Mouse (Mus musculus) effector memory CD4-positive, alpha-beta T cell, adult 7 months (primary cell): ENCODE data around the gene Gm4302. TPM values are rescaled to one million over a fixed set of nuclear protein-coding genes. Genes with fewer than 3 reads are reported as not detected.

ENCODE experiments used
- polyA plus RNA-seq: library from polyadenylated mRNA; unstranded; fragments of 100-300 nt; shearing (Covaris generic); gene quantifications from one replicate; pipeline ENCODE4 v1.2.1, GENCODE M21; 2017

Gene Gm4302
- polyA plus RNA-seq: 0.61 TPM

DNA sequence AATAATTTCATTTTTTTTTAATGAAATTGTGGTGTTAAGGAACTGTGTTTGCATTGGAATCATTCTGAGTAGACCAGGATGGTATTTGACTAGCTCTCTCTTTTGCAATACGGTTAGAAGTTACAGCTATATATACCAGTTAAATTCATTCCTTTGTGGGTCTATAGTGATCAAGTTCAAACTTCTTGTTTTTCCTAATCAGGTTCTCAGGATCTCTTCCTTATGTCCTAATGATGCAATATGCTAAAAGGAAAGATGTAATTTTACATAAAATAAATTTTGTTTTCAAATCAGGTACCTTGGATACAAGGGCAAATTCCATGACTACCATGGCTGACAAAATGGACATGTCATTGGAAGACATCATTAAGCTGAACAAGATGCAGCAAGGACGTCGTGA is at the start of gene Gm4302:
TSS of gene Gm4302 (plus strand) at position 301 of the 400 bp plus-strand sequence.

DNA sequence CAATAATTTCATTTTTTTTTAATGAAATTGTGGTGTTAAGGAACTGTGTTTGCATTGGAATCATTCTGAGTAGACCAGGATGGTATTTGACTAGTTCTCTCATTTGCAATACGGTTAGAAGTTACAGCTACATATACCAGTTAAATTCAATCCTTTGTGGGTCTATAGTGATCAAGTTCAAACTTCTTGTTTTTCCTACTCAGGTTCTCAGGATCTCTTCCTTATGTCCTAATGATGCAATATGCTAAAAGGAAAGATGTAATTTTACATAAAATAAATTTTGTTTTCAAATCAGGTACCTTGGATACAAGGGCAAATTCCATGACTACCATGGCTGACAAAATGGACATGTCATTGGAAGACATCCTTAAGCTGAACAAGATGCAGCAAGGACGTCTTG is 5.3 kb upstream of the Gm4302 start, which contains the start of gene Gm4301:
TSS of gene Gm4301 (plus strand) at position 301 of the 400 bp plus-strand sequence.

DNA sequence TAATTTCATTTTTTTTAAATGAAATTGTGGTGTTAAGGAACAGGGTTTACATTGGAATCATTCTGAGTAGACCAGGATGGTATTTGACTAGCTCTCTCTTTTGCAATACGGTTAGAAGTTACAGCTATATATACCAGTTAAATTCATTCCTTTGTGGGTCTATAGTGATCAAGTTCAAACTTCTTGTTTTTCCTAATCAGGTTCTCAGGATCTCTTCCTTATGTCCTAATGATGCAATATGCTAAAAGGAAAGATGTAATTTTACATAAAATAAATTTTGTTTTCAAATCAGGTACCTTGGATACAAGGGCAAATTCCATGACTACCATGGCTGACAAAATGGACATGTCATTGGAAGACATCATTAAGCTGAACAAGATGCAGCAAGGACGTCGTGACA is 5.0 kb downstream of the Gm4302 start, which contains the start of gene Gm4303:
TSS of gene Gm4303 (plus strand) at position 301 of the 400 bp plus-strand sequence.

GRCm38 (mm10) chr10:100350793-100351192 is 10.2 kb downstream of the Gm4302 start, which contains the start of gene Gm4305:
Gm4305 (plus strand) TSS chr10:100351093.

DNA sequence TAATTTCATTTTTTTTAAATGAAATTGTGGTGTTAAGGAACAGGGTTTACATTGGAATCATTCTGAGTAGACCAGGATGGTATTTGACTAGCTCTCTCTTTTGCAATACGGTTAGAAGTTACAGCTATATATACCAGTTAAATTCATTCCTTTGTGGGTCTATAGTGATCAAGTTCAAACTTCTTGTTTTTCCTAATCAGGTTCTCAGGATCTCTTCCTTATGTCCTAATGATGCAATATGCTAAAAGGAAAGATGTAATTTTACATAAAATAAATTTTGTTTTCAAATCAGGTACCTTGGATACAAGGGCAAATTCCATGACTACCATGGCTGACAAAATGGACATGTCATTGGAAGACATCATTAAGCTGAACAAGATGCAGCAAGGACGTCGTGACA is 20.4 kb downstream of the Gm4302 start, which contains the start of gene Gm4307:
TSS of gene Gm4307 (plus strand) at position 301 of the 400 bp plus-strand sequence.

GRCm38 (mm10) chr10:100382460-100382859 is 41.8 kb downstream of the Gm4302 start, which contains the start of gene Gm4312:
Gm4312 (minus strand) TSS chr10:100382560.

Other genes starting within 250 kb of the Gm4302 start
- gene Gm4301, start 5.2 kb upstream of the Gm4302 start, polyA plus RNA-seq: 0.82 TPM
- not detected for gene Gm4303, start 5.1 kb downstream of the Gm4302 start, polyA plus RNA-seq
- gene Gm4305, start 10.3 kb downstream of the Gm4302 start, polyA plus RNA-seq: not detected
- gene Gm4307, start 20.5 kb downstream of the Gm4302 start, polyA plus RNA-seq: not detected
- 0.82 TPM for gene Gm4312, start 41.7 kb downstream of the Gm4302 start, polyA plus RNA-seq
- gene Tmtc3, start 146.5 kb downstream of the Gm4302 start, polyA plus RNA-seq: 3.2 TPM
- gene Cep290, start 146.7 kb downstream of the Gm4302 start, polyA plus RNA-seq: 3.0 TPM
- gene 4930430F08Rik, start 249.6 kb downstream of the Gm4302 start, polyA plus RNA-seq: 7.2 TPM
- gene 1700017N19Rik, start 249.6 kb downstream of the Gm4302 start, polyA plus RNA-seq: 0.37 TPM